In genomic region chr1:52752706-52753105, GRCm38 (mm10) we compare ENCODE assay signal across 14 mouse cellular contexts. TPM values are rescaled to one million over a fixed set of nuclear protein-coding genes. Genes with fewer than 3 reads are reported as not detected.
A peak's percentile ranks its signal among the peaks of the same experiment; 100 is the strongest.
DNase-seq lines count a peak whose midpoint lies in the region; TF ChIP-seq lines count a peak whose summit lies in the region.
"Had no signal": no experiment of that assay in that cellular context is flagged by ENCODE, and none has a peak within 500 bp of the region (broad histone marks: within the 10 kb centered on the region; RNA-seq: fewer than 3 reads in every experiment).

No protein-coding gene starts in this region.

- no peaks in the 10 kb centered on the region for H3K36me3 ChIP-seq in ES-E14 (ENCODE audit: control insufficient read depth, insufficient read depth, low read length, poor library complexity, severe bottlenecking)
- H3K36me3 ChIP-seq: forebrain, embryonic 15.5 days; limb, embryonic 15.5 days; midbrain, embryonic 13.5 days had no signal

- peak; percentile 26 to 36 for DNase-seq in heart, adult 18-20 months
- no peak for DNase-seq in heart, postnatal 14 days
- DNase-seq in ES-E14 (ENCODE audit: low read depth, low spot score): no peak
- DNase-seq in heart, postnatal 4 days: peak; percentile 30
- no peak for DNase-seq in lung, postnatal 4 days
- no peak for DNase-seq in layer of hippocampus, adult 2 months (ENCODE audit: low spot score in 2 of 2)
- DNase-seq: cerebellum, adult 18-20 months; kidney, adult 9 months; right cerebral cortex, postnatal 4 days; thymus, postnatal 25 days had no signal

- TF ChIP-seq POLR2A in cortical plate, adult 2 months (IDR thresholded peaks at IDR 0.05; ENCODE audit: extremely low read depth, insufficient read depth, low read length): no peak

- intact Hi-C loops in heart, postnatal 14 days (cut with DNase I): loop anchor here (10.0 kb wide), 1 partner anchor 248 kb away; the partner anchor contains the start of gene Nab1

- in situ Hi-C loops in ES-E14 (cut with MboI; ENCODE audit: low sequenced_read_pairs in 2 of 2, unreplicated experiment in 2 of 2): no loop called here

- H3K27ac ChIP-seq in ES-E14 (ENCODE audit: insufficient read depth, low read depth, low read length, poor library complexity, severe bottlenecking): no peak overlapping the region
- H3K27ac ChIP-seq in cortical plate, adult 2 months (ENCODE audit: insufficient read depth, low read length): peak overlapping the region; percentile 51; the same call in 1 of the 2 replicates
- no peak overlapping the region for H3K27ac ChIP-seq in layer of hippocampus, adult 2 months
- H3K27ac ChIP-seq: forebrain, embryonic 15.5 days; limb, embryonic 15.5 days; midbrain, embryonic 13.5 days had no signal

- H3K4me3 ChIP-seq in ES-E14 (ENCODE audit: insufficient read depth in 1 of 2, low read depth in 1 of 2, low read length in 2 of 2, poor library complexity in 1 of 2, severe bottlenecking in 1 of 2): no peak overlapping the region
- no peak overlapping the region for H3K4me3 ChIP-seq in cortical plate, adult 2 months (ENCODE audit: insufficient read depth, low read length)
- no peak overlapping the region for H3K4me3 ChIP-seq in layer of hippocampus, adult 2 months
- H3K4me3 ChIP-seq: forebrain, embryonic 15.5 days; limb, embryonic 15.5 days; midbrain, embryonic 13.5 days had no signal

- no peaks in the 10 kb centered on the region for H3K4me1 ChIP-seq in ES-E14 (ENCODE audit: control insufficient read depth in 2 of 2, insufficient read depth in 2 of 2, low read length in 2 of 2, poor library complexity in 1 of 2)
- H3K4me1 ChIP-seq in cortical plate, adult 2 months (ENCODE audit: control insufficient read depth, insufficient read depth, low read length): peaks cover 2% of the 10 kb centered on the region; the same call in 1 of the 2 replicates
- H3K4me1 ChIP-seq: forebrain, embryonic 15.5 days; limb, embryonic 15.5 days; midbrain, embryonic 13.5 days had no signal

- no peak for TF ChIP-seq CTCF in cortical plate, adult 2 months (IDR thresholded peaks at IDR 0.05; ENCODE audit: extremely low read depth, insufficient read depth, low read length)
- no peak for TF ChIP-seq CTCF in layer of hippocampus, adult 2 months (conservative IDR thresholded peaks at IDR 0.05)

- H3K9me3 ChIP-seq in ES-E14 (ENCODE audit: control insufficient read depth, insufficient read depth, low read depth, low read length): no peaks in the 10 kb centered on the region
- H3K9me3 ChIP-seq: forebrain, embryonic 15.5 days; limb, embryonic 15.5 days; midbrain, embryonic 13.5 days had no signal

- H3K9ac ChIP-seq in ES-E14 (ENCODE audit: insufficient read depth, low read depth, low read length, poor library complexity, severe bottlenecking): no peak overlapping the region
- H3K9ac ChIP-seq: forebrain, embryonic 15.5 days; limb, embryonic 15.5 days; midbrain, embryonic 13.5 days had no signal

TF ChIP-seq in ES-E14, 5 proteins besides CTCF, POLR2A, EP300 and RAD21:
- TF ChIP-seq CHD2 (IDR thresholded peaks at IDR 0.05; ENCODE audit: low read depth, low read length) (no peak), ZC3H11A (IDR thresholded peaks at IDR 0.05; ENCODE audit: borderline replicate concordance, low read depth, low read length) (no peak), MAFK (IDR thresholded peaks at IDR 0.05; ENCODE audit: insufficient read depth, low read depth, low read length) (peak; percentile 52; the same call in 1 of the 2 replicates)

RNA-seq across cellular contexts. Expression of gene Mfsd6, which starts 25.4 kb away (rescaled TPM):
- 10 to 100 TPM; 16.5 to 19.6 TPM for total RNA-seq in heart, adult 18-20 months (2021)
- 10 to 100 TPM; 16.2 to 19.3 TPM for total RNA-seq in heart, postnatal 14 days (2021)
- total RNA-seq in ES-E14 (2012; rRNA removed): 0.98 and 1.3 TPM in 2 replicates
- polyA plus RNA-seq in cortical plate, adult 2 months (2012; rRNA removed): 45.8 and 47.1 TPM in 2 replicates
- 10 to 100 TPM; 14.3 to 15.2 TPM for total RNA-seq in heart, postnatal 4 days (2021)
- total RNA-seq in layer of hippocampus, adult 2 months (2021): 10 to 100 TPM; 76.7 to 79.9 TPM

Comparison
In these comparisons a context has a peak if more than half of its experiments do, and no peak if none do; other contexts are left out.
1. DNase-seq: peak in heart, adult 18-20 months (2 of 2) and heart, postnatal 4 days (single experiment); none in heart, postnatal 14 days (0 of 2), ES-E14 (single experiment), lung, postnatal 4 days (0 of 2) and layer of hippocampus, adult 2 months (0 of 2).